Mouse (Mus musculus): ENCODE data around the gene Fyn.

GRCm38 (mm10) chr10:39320798-39321622, 47.6 kb upstream of the Fyn start:
- no peak for TF ChIP-seq CTCF (IDR thresholded peaks at IDR 0.05; ENCODE audit: low read depth)
- peak; percentile 61; the same call in 1 of the 2 replicates for TF ChIP-seq EP300 (IDR thresholded peaks at IDR 0.05; ENCODE audit: low read depth)
